8 mouse cellular contexts compared by ENCODE assay signal in the genomic region with DNA sequence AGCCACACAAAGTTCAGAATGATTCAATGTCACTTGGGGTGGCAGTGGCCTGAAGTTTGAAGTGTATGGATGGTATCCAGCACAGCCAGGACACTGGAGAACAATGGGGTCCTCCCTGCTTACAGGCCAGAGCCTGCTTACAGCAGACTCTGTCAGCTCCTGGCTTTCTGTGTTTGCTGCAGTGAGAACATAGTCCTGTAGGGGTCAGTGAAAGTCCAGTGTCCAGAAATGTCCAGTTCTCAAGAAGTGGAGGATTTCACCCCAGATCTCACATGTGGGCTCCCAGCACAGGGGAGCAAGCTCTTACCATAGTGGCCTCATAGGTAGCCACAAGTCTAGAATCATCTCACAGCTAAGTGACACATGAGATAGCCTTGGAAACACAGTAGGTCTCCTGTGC. TPM values are rescaled to one million over a fixed set of nuclear protein-coding genes. Genes with fewer than 3 reads are reported as not detected.
DNase-seq lines count a peak whose midpoint lies in the region; ATAC-seq and TF ChIP-seq lines count a peak whose summit lies in the region.

No protein-coding gene starts in this region.

- H3K4me3 ChIP-seq in left cerebral cortex, adult 2 months: no peak overlapping the region
- no peak overlapping the region for H3K4me3 ChIP-seq in kidney, embryonic 15.5 days (replicated peaks)
- no peak overlapping the region for H3K4me3 ChIP-seq in neural tube, embryonic 13.5 days

- no peaks in the 10 kb centered on the region for H3K36me3 ChIP-seq in kidney, embryonic 15.5 days
- H3K36me3 ChIP-seq in neural tube, embryonic 13.5 days: no peaks in the 10 kb centered on the region

- H3K9ac ChIP-seq in kidney, embryonic 15.5 days: no peak overlapping the region
- no peak overlapping the region for H3K9ac ChIP-seq in neural tube, embryonic 13.5 days

- intact Hi-C loops in left cerebral cortex, adult 2 months (cut with DNase I): loop anchor here (1.0 to 10.0 kb wide), 3 partner anchors 39 to 585 kb away; a partner anchor contains a TSS
- intact Hi-C loops in gastrocnemius, postnatal 14 days (cut with DNase I; ENCODE audit: low total_unique reads): loop anchor here (2.0 to 10.0 kb wide), 3 partner anchors 65 to 207 kb away; no protein-coding TSS in a partner anchor

- H3K27ac ChIP-seq in left cerebral cortex, adult 2 months: 0 out of 2 replicates have a peak overlapping the region, but pooled peaks have one; percentile 13
- H3K27ac ChIP-seq in kidney, embryonic 15.5 days: no peak overlapping the region
- H3K27ac ChIP-seq in neural tube, embryonic 13.5 days (replicated peaks): no peak overlapping the region

- ATAC-seq in granulocyte monocyte progenitor cell, adult 5-6 weeks (replicated peaks; ENCODE audit: poor library complexity, severe bottlenecking): peak; percentile 40
- ATAC-seq in kidney, embryonic 15.5 days (replicated peaks; ENCODE audit: low FRiP score): no peak
- ATAC-seq in neural tube, embryonic 13.5 days (ENCODE audit: low read depth): 0 out of 2 replicates have a peak, but pooled peaks have one; percentile 24

- peaks cover 3% of the 10 kb centered on the region; the same call in 1 of the 2 replicates for H3K27me3 ChIP-seq in kidney, embryonic 15.5 days
- no peaks in the 10 kb centered on the region; the same call in 1 of the 2 replicates for H3K27me3 ChIP-seq in neural tube, embryonic 13.5 days

- DNase-seq in left cerebral cortex, adult 2 months (ENCODE audit: extremely low spot score in 1 of 2, low spot score in 2 of 2): no peak
- DNase-seq in left cerebral cortex, adult 9 months (ENCODE audit: low spot score in 2 of 2): no peak
- peak; percentile 85 for DNase-seq in adipocyte (ENCODE audit: low spot score)
- DNase-seq in layer of hippocampus, postnatal 25 days (ENCODE audit: extremely low spot score in 1 of 2, low spot score in 1 of 2): no peak
- no peak for DNase-seq in gastrocnemius, postnatal 14 days

- peak overlapping the region; percentile 56 for H3K4me2 ChIP-seq in kidney, embryonic 15.5 days
- H3K4me2 ChIP-seq in neural tube, embryonic 13.5 days: no peak overlapping the region

- peaks cover 45% of the 10 kb centered on the region for H3K4me1 ChIP-seq in kidney, embryonic 15.5 days
- peaks cover 29% of the 10 kb centered on the region for H3K4me1 ChIP-seq in neural tube, embryonic 13.5 days (replicated peaks)

- H3K9me3 ChIP-seq in kidney, embryonic 15.5 days (replicated peaks): no peaks in the 10 kb centered on the region
- H3K9me3 ChIP-seq in neural tube, embryonic 13.5 days: no peaks in the 10 kb centered on the region

- TF ChIP-seq CTCF in left cerebral cortex, adult 2 months (IDR thresholded peaks at IDR 0.05): peak; percentile 68

RNA-seq across cellular contexts. Expression of a gene that starts 40.4 kb away (rescaled TPM):
- 10 to 100 TPM; 61.4 to 63.8 TPM for total RNA-seq in left cerebral cortex, adult 2 months (2021)
- 14.0 and 16.5 TPM in 2 replicates for total RNA-seq in granulocyte monocyte progenitor cell, adult 5-6 weeks (2014; fragmentation: Nextera tagmentation)
- 16.9 and 22.8 TPM in 2 replicates for total RNA-seq in granulocyte monocyte progenitor cell, adult 5-6 weeks (2017)
- polyA plus RNA-seq in kidney, embryonic 15.5 days (2015; fragmentation: Nextera tagmentation; extraction: Ambion mirVana): 106 and 110 TPM in 2 replicates
- 60.6 and 65.2 TPM in 2 replicates for polyA plus RNA-seq in neural tube, embryonic 13.5 days (2015; fragmentation: Nextera tagmentation; extraction: Ambion mirVana)
- total RNA-seq in layer of hippocampus, postnatal 25 days (2021): 10 to 100 TPM; 43.2 to 48.7 TPM
- 10 to 100 TPM; 15.7 to 20.1 TPM for total RNA-seq in gastrocnemius, postnatal 14 days (2021)
